Mouse (Mus musculus) myocyte (in vitro differentiated cells): ENCODE measurements around the gene Csf2rb2. TPM values are rescaled to one million over a fixed set of nuclear protein-coding genes. Genes with fewer than 3 reads are reported as not detected.
"Not testable (repeated sequence)": the region's sequence is repeated elsewhere in the genome, so short reads cannot be mapped to it uniquely, and the experiment has no call there.

Experiments used
- H3K27me3 ChIP-seq: one replicate; pipeline ENCODE4 v1.6.1; 2011; ENCODE audit not compliant: control insufficient read depth, insufficient read depth, insufficient read length
- H3K36me3 ChIP-seq: one replicate; pipeline ENCODE4 v1.6.1; 2011; ENCODE audit not compliant: control insufficient read depth, insufficient read depth
- H3K4me2 ChIP-seq: one replicate; pipeline ENCODE4 v1.6.1; 2011; ENCODE audit warnings: low read depth, control low read depth
- H3K4me3 ChIP-seq: one replicate; pipeline ENCODE4 v1.5.1; 2011; ENCODE audit warnings: mild to moderate bottlenecking, control low read depth, moderate library complexity
- H3K79me2 ChIP-seq: one replicate; pipeline ENCODE4 v1.6.1; 2011; ENCODE audit not compliant: control insufficient read depth, insufficient read depth
- H3ac ChIP-seq: one replicate; pipeline ENCODE4 v1.6.1; 2011; ENCODE audit not compliant: control insufficient read depth, insufficient read length
- CEBPB ChIP-seq: IDR thresholded peaks from 2 replicates; pipeline ENCODE4 v1.6.1; 2011; ENCODE audit warnings: mild to moderate bottlenecking, moderate library complexity; ENCODE audit not compliant: poor library complexity, insufficient read depth, severe bottlenecking
- E2F4 ChIP-seq: IDR thresholded peaks from one replicate; pipeline ENCODE4 v1.6.1; 2011; ENCODE audit warnings: mild to moderate bottlenecking, control low read depth, moderate library complexity; ENCODE audit not compliant: insufficient read depth
- MAX ChIP-seq: IDR thresholded peaks from one replicate; pipeline ENCODE4 v1.6.1; 2011; ENCODE audit warnings: low read depth, mild to moderate bottlenecking, control low read depth
- MYOD1 ChIP-seq, 3 experiments: IDR thresholded peaks; one replicate each; pipeline ENCODE4 v1.6.1; 2011; ENCODE audit warnings: control low read depth in 2 of 3, low read depth in 2 of 3, mild to moderate bottlenecking in 2 of 3, moderate library complexity in 1 of 3; ENCODE audit not compliant: insufficient read length in 2 of 3, control insufficient read depth in 1 of 3
- MYOG ChIP-seq, 3 experiments: IDR thresholded peaks; one replicate each; pipeline ENCODE4 v1.6.1; 2011; ENCODE audit warnings: control low read depth in 2 of 3, low read depth in 2 of 3, mild to moderate bottlenecking in 2 of 3; ENCODE audit not compliant: insufficient read length in 2 of 3, control insufficient read depth in 1 of 3, insufficient read depth in 1 of 3
- POLR2A ChIP-seq: IDR thresholded peaks from one replicate; pipeline ENCODE4 v1.6.1; 2011; ENCODE audit warnings: low read depth, mild to moderate bottlenecking, control low read depth, moderate library complexity; ENCODE audit not compliant: insufficient read length
- POLR2AphosphoS2 ChIP-seq: IDR thresholded peaks from one replicate; pipeline ENCODE4 v1.6.1; 2011; ENCODE audit warnings: low read depth, control low read depth; ENCODE audit not compliant: insufficient read length
- REST ChIP-seq: IDR thresholded peaks from one replicate; pipeline ENCODE4 v1.6.1; 2011; ENCODE audit warnings: mild to moderate bottlenecking, control low read depth, moderate library complexity; ENCODE audit not compliant: insufficient read depth, insufficient read length
- SRF ChIP-seq: IDR thresholded peaks from one replicate; pipeline ENCODE4 v1.6.1; 2011; ENCODE audit warnings: low read depth; ENCODE audit not compliant: control insufficient read depth, insufficient read length
- TCF12 ChIP-seq: IDR thresholded peaks from one replicate; pipeline ENCODE4 v1.6.1; 2011; ENCODE audit warnings: mild to moderate bottlenecking, control low read depth; ENCODE audit not compliant: poor library complexity, insufficient read depth, severe bottlenecking
- TCF3 ChIP-seq: IDR thresholded peaks from one replicate; pipeline ENCODE4 v1.6.1; 2011; ENCODE audit warnings: low read depth, control low read depth; ENCODE audit not compliant: insufficient read length
- USF1 ChIP-seq: IDR thresholded peaks from one replicate; pipeline ENCODE4 v1.6.1; 2011; ENCODE audit warnings: low read depth, mild to moderate bottlenecking, control low read depth, moderate library complexity
- polyA plus RNA-seq: library from polyadenylated mRNA; unstranded; fragments of >200 nt; fragmentation: generic; extraction: Trizol; gene quantifications from one replicate; pipeline ENCODE4 v1.2.1, GENCODE M21; 2012; ENCODE audit warnings: missing spikeins

The Csf2rb2 gene
- polyA plus RNA-seq, 1 experiment = 0.14 TPM

DNA sequence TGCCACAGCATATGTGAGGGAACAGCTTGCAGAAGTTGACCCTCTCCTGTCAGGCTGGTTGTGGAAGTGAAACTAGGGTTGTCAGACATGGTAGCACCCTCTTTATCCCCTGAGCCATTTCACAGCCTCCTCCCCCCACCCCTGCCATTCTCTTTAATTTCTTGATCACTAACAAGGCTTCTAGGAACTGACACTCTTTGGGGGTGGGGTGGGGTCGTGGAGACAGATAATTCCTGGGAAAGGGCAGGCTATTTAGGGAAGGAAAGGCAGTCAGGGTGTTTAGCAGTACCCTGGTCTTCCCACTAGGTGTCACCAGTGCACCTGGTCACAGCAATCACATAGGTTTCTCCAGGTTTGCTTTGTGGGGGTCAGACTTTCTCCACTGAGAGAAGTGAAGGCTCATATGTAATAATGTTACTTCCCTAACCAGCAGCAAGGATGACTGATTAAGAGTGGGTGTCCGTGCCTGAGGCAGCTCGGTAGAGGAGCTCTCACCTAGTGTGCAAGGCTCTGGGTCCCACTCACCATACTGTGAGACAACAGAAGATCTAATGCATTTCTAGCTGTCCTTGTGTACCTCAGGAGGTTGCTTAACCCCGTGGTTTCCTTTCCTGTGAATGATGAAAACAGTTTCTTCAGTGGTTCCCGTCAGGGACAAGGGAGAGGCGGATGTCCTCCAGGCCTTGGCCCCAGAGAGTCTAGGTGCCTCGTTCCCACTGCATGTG is 48.0 kb downstream of the Csf2rb2 start:
- H3K79me2 ChIP-seq = no peaks in the 10 kb centered on the region
- H3K27me3 ChIP-seq = peaks cover 27% of the 10 kb centered on the region
- TF ChIP-seq CEBPB (no peak), POLR2AphosphoS2 (no peak), E2F4 (no peak), USF1 (no peak), POLR2A (no peak), SRF (no peak), MAX (no peak), REST (no peak), TCF12 (no peak), TCF3 (no peak), MYOG (IDR thresholded peaks at IDR 0.05; ENCODE audit: control insufficient read depth in 1 of 3, insufficient read depth in 1 of 3, insufficient read length in 2 of 3, low read depth in 2 of 3) (no peak)
- no peak overlapping the region for H3K4me3 ChIP-seq
- H3ac ChIP-seq = no peak overlapping the region
- no peaks in the 10 kb centered on the region for H3K36me3 ChIP-seq
- H3K4me2 ChIP-seq = no peak overlapping the region

DNA sequence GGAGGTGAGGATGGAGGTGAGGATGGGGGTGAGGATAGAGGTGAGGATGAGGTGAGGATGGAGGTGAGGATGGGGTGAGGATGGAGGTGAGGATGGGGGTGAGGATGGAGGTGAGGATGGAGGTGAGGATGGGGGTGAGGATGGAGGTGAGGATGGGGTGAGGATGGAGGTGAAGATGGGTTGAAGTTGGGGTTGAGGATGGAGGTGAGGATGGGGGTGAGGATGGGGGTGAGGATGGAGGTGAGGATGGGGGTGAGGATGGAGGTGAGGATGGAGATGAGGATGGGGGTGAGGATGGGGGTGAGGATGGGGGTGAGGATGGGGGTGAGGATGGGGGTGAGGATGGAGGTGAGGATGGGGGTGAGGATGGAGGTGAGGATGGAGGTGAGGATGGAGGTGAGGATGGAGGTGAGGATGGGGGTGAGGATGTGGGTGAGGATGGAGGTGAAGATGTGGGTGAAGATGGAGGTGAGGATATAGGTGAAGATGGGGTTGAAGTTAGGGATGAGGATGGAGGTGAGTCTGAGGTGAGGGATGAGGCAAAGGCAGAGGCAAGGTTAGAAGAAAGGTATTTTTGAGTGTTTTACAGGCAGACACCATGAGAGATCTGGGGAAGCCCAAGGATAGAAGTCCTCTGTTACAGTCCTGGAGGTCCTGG is 48.8 kb downstream of the Csf2rb2 start:
- not testable (repeated sequence) for H3K4me3 ChIP-seq, H3K36me3 ChIP-seq, H3K79me2 ChIP-seq, H3ac ChIP-seq, H3K4me2 ChIP-seq
- peaks cover 28% of the 10 kb centered on the region for H3K27me3 ChIP-seq

DNA sequence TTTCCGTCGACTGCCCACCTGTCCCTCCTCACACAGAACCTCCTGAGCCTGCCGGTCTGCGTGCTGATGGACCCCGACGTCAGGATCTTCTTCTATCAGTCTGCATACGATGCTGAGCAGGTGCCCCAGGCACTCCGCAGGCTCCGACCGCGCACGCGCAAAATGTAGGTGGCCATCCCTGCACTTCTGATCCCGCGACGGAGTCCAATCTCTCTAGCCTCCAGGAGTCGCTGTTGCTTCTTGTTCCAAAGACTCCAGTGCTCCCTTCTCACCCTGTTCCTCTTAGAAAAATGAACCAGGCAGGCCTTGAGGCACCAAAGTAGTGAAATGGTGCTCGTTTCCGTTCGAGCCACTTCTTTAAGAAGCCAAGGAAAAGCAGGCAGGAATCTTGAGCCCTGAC is 50.8 kb downstream of the Csf2rb2 start:
- H3ac ChIP-seq = no peak overlapping the region
- no peak for TF ChIP-seq REST
- no peak for TF ChIP-seq TCF12
- no peak for TF ChIP-seq POLR2A
- no peaks in the 10 kb centered on the region for H3K79me2 ChIP-seq
- peaks cover 47% of the 10 kb centered on the region for H3K27me3 ChIP-seq
- no peak overlapping the region for H3K4me2 ChIP-seq
- H3K36me3 ChIP-seq = no peaks in the 10 kb centered on the region
- no peak overlapping the region for H3K4me3 ChIP-seq

DNA sequence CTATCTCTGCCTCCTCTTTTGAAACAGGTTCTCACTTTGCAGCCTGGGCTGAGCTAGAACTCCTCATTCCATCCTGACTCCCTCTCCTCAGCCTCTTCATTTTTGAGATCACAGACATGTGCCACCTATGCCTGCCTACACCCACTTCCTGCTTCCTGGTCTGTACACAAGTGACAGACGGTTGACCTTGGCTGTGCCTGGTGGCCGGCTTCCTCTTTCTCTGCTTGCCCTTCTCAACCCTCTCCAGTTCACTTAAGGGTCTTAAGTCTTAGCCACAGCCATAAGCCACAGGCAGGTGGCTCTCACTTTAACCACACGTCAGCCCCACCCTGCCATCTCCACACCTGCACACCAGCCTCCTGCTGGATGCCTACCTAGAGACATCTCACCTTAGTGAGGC is 57.1 kb downstream of the Csf2rb2 start:
- Histone ChIP-seq H3ac (no peak overlapping the region), H3K79me2 (no peaks in the 10 kb centered on the region), H3K36me3 (no peaks in the 10 kb centered on the region), H3K27me3 (peaks cover 71% of the 10 kb centered on the region), H3K4me3 (no peak overlapping the region), H3K4me2 (no peak overlapping the region)
- TF ChIP-seq TCF12 = no peak
- TF ChIP-seq POLR2AphosphoS2 = no peak
- no peak for TF ChIP-seq CEBPB
- no peak for TF ChIP-seq MYOD1 (IDR thresholded peaks at IDR 0.05; ENCODE audit: control insufficient read depth in 1 of 3, insufficient read length in 2 of 3, low read depth in 2 of 3)
- no peak for TF ChIP-seq MYOG (IDR thresholded peaks at IDR 0.05; ENCODE audit: control insufficient read depth in 1 of 3, insufficient read depth in 1 of 3, insufficient read length in 2 of 3, low read depth in 2 of 3)
- TF ChIP-seq TCF3 = no peak
- no peak for TF ChIP-seq MAX
- TF ChIP-seq USF1 = no peak
- no peak for TF ChIP-seq REST
- TF ChIP-seq SRF = no peak
- no peak for TF ChIP-seq E2F4
- TF ChIP-seq POLR2A = no peak

DNA sequence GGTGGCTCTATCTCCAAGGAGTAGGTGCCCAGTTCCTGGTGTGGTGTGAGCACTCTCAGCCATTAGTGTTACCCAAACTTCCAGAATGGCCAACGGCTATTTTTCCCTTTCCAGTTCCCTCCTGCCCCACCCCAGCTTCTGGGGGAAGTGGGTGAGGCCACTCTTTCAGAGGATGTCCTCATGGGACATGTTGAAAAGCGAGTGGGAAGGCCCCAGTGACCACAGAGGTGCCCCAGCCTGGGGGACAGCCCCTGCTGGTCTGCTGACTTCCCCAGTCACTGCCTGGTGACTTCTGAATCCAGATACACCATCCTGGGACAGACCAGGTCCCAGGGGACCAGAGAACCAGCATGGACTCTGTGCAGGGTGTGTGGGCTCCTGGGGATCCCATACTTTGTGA is 57.9 kb downstream of the Csf2rb2 start:
- peaks cover 71% of the 10 kb centered on the region for H3K27me3 ChIP-seq
- H3K4me3 ChIP-seq = no peak overlapping the region
- H3K4me2 ChIP-seq = no peak overlapping the region
- no peaks in the 10 kb centered on the region for H3K79me2 ChIP-seq
- no peak for TF ChIP-seq MAX
- no peak for TF ChIP-seq MYOG (IDR thresholded peaks at IDR 0.05; ENCODE audit: control insufficient read depth in 1 of 3, insufficient read depth in 1 of 3, insufficient read length in 2 of 3, low read depth in 2 of 3)
- no peak for TF ChIP-seq POLR2AphosphoS2
- TF ChIP-seq USF1 = no peak
- no peak for TF ChIP-seq E2F4
- no peak for TF ChIP-seq POLR2A
- TF ChIP-seq CEBPB = no peak
- no peak for TF ChIP-seq TCF3
- no peak overlapping the region for H3ac ChIP-seq
- H3K36me3 ChIP-seq = no peaks in the 10 kb centered on the region
